Mouse (Mus musculus): Measurements from ENCODE around the gene Tmem116.
A peak's percentile ranks its signal among the peaks of the same experiment; 100 is the strongest.

- no peak for TF ChIP-seq POLR2A (IDR thresholded peaks at IDR 0.05; ENCODE audit: borderline replicate concordance, control insufficient read depth, low read depth, low read length)
- TF ChIP-seq CTCF (IDR thresholded peaks at IDR 0.05; ENCODE audit: control insufficient read depth, insufficient read depth, low read length): peak; percentile 42; the same call in 1 of the 2 replicates
Measured at GRCm38 (mm10) chr5:121448450-121448849, 3.2 kb upstream of the Tmem116 start.
